Mouse (Mus musculus) intestine, embryonic 14.5 days (tissue): ENCODE data around the gene Igfbp2. TPM values are rescaled to one million over a fixed set of nuclear protein-coding genes. Genes with fewer than 3 reads are reported as not detected.

Experiments used
- ATAC-seq: fragments of 200-750 bp; cut with Nextera tagmentation; replicated peaks from 2 replicates; pipeline ENCODE4 v1.8.0; 2017; ENCODE audit warnings: low read depth, moderate number of reproducible peaks, moderate TSS enrichment, moderate library complexity; ENCODE audit not compliant: low FRiP score, low TSS enrichment
- DNase-seq: peaks from one replicate; pipeline ENCODE4 v3.0.0-alpha.2; 2018; ENCODE audit warnings: low spot score
- H3K27ac ChIP-seq: fragments of 300-500 bp; sonication (generic); 2 replicates; pipeline ENCODE4 v1.5.1; 2014; ENCODE audit warnings: low read depth, mild to moderate bottlenecking, control low read depth
- H3K27me3 ChIP-seq: fragments of 300-500 bp; sonication (generic); replicated peaks from 2 replicates; pipeline ENCODE4 v1.6.1; 2014; ENCODE audit warnings: low read length, control low read depth; ENCODE audit not compliant: control insufficient read depth, insufficient read depth
- H3K36me3 ChIP-seq: fragments of 300-500 bp; sonication (generic); 2 replicates; pipeline ENCODE4 v1.6.1; 2014; ENCODE audit warnings: low read length, control low read depth; ENCODE audit not compliant: control insufficient read depth, insufficient read depth
- H3K4me1 ChIP-seq: fragments of 300-500 bp; sonication (generic); replicated peaks from 2 replicates; pipeline ENCODE4 v1.6.1; 2014; ENCODE audit warnings: low read length, control low read depth, mixed read lengths; ENCODE audit not compliant: control insufficient read depth, insufficient read depth
- H3K4me2 ChIP-seq: fragments of 300-500 bp; sonication (generic); 2 replicates; pipeline ENCODE4 v1.6.1; 2014; ENCODE audit warnings: low read length
- H3K4me3 ChIP-seq: fragments of 300-500 bp; sonication (generic); 2 replicates; pipeline ENCODE4 v1.5.1; 2014; ENCODE audit warnings: low read depth, low read length, control low read depth, mixed read lengths
- H3K9ac ChIP-seq: fragments of 300-500 bp; sonication (generic); 2 replicates; pipeline ENCODE4 v1.6.1; 2014; ENCODE audit warnings: mild to moderate bottlenecking, low read length
- H3K9me3 ChIP-seq: fragments of 300-500 bp; sonication (generic); 2 replicates; pipeline ENCODE4 v1.6.1; 2016; ENCODE audit warnings: low read length, control low read depth; ENCODE audit not compliant: control insufficient read depth
- WGBS: fragments of 180-500 bp; shearing (Covaris S2); extraction: QIAGEN DNeasy Blood & Tissue Kit; methylation state at CpG from one replicate; pipeline ENCODE4 v1.1.7; 2014; 5-methylcytosine and 5-hydroxymethylcytosine counted together
- polyA plus RNA-seq: library from polyadenylated mRNA; unstranded; fragments of >200 nt; fragmentation: Nextera tagmentation; extraction: Ambion mirVana; gene quantifications from 2 replicates; pipeline ENCODE4 v1.2.1, GENCODE M21; 2014

The Igfbp2 gene
- polyA plus RNA-seq, 1 experiment from 2014 or later = 194 TPM

DNA sequence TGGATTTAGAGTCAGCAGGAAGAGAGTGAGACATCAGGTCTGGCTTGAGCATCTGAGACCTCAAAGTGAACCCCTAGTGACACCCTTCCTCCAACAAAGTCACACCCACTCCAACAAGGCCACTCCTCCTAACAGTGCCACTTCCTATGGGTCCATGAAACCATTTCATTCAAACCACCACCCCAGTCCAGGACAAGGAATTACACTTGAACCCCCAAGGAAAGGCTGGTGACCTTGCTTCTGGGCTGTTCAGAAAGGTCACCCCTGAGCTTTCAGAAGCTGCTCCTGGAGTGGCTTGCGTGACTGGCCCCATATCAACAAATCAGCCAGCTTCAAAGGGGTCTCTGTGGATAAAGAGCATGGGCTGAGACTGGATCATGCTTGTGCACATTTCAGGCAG, 29.5 kb downstream of the Igfbp2 start:
- no peak for DNase-seq
- 80% methylated on average over 1 of the region's 1 CpGs for WGBS

DNA sequence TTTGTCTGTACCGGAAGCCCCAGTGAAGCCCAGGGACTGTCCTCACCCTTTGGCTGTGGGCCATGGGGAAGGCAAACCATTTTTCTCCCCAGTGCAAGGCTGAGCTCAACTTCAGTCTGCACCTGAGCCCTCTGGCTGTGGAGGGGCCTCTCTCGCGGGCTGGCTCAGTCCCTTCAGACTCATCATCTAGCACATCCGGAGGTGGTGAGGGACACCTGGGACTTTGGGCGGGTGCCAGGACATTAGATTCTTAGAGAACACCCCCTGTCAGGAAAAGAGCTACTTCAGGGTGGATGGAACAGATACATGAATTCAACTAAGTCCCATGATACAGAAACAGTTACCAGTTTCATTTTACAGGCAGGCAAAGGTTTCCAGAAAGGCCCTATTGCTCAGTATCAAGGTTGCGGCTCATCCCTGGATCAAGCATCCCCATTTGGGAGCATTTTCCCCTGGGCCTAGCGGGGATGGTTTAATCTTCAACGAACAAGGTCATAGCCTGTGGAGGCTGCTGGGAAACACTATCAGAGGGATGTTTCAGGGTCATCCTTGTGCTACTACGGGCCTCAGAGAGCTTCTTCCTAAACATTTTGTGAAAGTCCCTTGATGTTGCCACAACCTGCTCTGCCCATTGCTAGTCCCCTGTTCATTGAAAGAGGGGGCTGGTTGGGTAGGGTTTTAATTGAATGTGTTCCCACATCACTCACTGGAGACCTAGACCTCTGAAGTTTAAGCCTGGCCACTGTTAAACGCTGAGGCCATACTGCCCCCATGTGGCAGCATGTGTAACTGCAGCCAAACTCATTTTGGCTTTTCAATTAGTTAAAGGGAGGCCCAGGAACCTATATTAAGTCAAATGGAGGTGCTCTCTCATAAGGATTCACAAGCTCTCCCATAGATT, 30.3 kb downstream of the Igfbp2 start:
- ATAC-seq = 0 out of 2 replicates have a peak, but pooled peaks have one; percentile 14
- Histone ChIP-seq H3K4me2 (no peak overlapping the region), H3K27ac (no peak overlapping the region), H3K9ac (no peak overlapping the region), H3K36me3 (peaks cover 27% of the 10 kb centered on the region), H3K4me3 (no peak overlapping the region), H3K27me3 (no peaks in the 10 kb centered on the region), H3K4me1 (no peaks in the 10 kb centered on the region), H3K9me3 (no peaks in the 10 kb centered on the region)
- DNase-seq = peak; percentile 84
- WGBS = 46% methylated on average over 10 of the region's 10 CpGs

More for the DNA sequence above, 29.5 kb downstream of the Igfbp2 start:
- H3K27me3 ChIP-seq = no peaks in the 10 kb centered on the region
- H3K4me2 ChIP-seq = no peak overlapping the region
- no peaks in the 10 kb centered on the region for H3K4me1 ChIP-seq
- no peaks in the 10 kb centered on the region for H3K9me3 ChIP-seq
- no peak overlapping the region for H3K4me3 ChIP-seq
- ATAC-seq = no peak
- H3K36me3 ChIP-seq = peaks cover 23% of the 10 kb centered on the region
- H3K27ac ChIP-seq = no peak overlapping the region
- H3K9ac ChIP-seq = no peak overlapping the region

DNA sequence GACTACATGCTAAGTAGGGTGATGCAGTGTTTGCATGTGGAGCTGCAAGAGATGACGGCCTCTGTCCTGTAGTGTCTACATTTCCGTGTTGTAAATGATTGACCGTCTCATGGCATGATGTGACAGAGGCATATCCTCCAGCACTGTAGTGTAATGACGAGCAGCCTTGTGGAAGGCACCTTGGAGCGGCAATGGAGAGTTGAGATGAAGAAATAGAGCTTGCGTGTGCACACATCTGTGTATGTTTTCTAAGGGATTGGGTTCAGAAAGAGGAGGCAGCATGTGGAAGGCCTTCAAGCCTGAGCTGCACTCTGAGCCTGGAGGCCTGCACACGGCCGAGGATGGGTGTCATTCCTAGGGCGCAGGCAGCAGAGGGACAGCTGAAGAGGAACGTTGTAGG, 31.4 kb downstream of the Igfbp2 start:
- no peak overlapping the region for H3K27ac ChIP-seq
- H3K9me3 ChIP-seq = no peaks in the 10 kb centered on the region
- H3K9ac ChIP-seq = no peak overlapping the region
- no peaks in the 10 kb centered on the region for H3K4me1 ChIP-seq
- peaks cover 36% of the 10 kb centered on the region for H3K36me3 ChIP-seq
- no peak overlapping the region for H3K4me3 ChIP-seq
- H3K27me3 ChIP-seq = no peaks in the 10 kb centered on the region
- ATAC-seq = no peak
- no peak overlapping the region for H3K4me2 ChIP-seq
- DNase-seq = no peak
- WGBS = 88% methylated on average over 10 of the region's 10 CpGs

- H3K4me3 ChIP-seq = no peak overlapping the region
- H3K9ac ChIP-seq = no peak overlapping the region
- no peak overlapping the region for H3K4me2 ChIP-seq
- H3K9me3 ChIP-seq = no peaks in the 10 kb centered on the region
- ATAC-seq = 0 out of 2 replicates have a peak, but pooled peaks have one; percentile 25
- no peak overlapping the region for H3K27ac ChIP-seq
- H3K36me3 ChIP-seq = peaks cover 38% of the 10 kb centered on the region
- 79% methylated on average over 19 of the region's 19 CpGs for WGBS
- H3K4me1 ChIP-seq = no peaks in the 10 kb centered on the region
- H3K27me3 ChIP-seq = no peaks in the 10 kb centered on the region
- DNase-seq = no peak
These were observed 32.1 kb downstream of the Igfbp2 start for GRCm38 (mm10) chr1:72856209-72856909.

DNA sequence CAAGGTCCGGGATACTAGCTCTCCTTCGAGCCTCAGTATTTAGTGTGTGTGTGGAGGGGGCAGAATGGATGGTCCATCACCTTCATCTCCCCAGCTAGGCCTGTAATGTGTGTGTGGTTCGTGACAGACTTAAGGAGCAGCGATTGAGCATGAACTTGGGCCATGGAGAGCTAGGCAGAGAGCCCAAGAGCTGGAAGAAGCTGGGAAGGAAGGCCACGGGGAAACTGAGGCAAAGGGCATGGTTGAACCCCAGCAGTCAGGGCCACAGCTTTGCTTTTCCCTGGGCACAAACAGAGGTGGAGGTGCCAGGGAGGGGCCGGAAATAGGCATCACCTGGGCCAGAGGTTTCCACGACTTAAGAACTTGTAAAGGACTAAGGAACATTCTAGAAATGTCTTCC, 32.8 kb downstream of the Igfbp2 start:
- ATAC-seq (no peak), DNase-seq (no peak)
- no peak overlapping the region for H3K9ac ChIP-seq
- no peak overlapping the region for H3K27ac ChIP-seq
- H3K27me3 ChIP-seq = no peaks in the 10 kb centered on the region
- peaks cover 42% of the 10 kb centered on the region for H3K36me3 ChIP-seq
- H3K4me3 ChIP-seq = no peak overlapping the region
- WGBS = 78% methylated on average over 7 of the region's 7 CpGs
- H3K9me3 ChIP-seq = no peaks in the 10 kb centered on the region
- H3K4me1 ChIP-seq = no peaks in the 10 kb centered on the region
- H3K4me2 ChIP-seq = no peak overlapping the region

DNA sequence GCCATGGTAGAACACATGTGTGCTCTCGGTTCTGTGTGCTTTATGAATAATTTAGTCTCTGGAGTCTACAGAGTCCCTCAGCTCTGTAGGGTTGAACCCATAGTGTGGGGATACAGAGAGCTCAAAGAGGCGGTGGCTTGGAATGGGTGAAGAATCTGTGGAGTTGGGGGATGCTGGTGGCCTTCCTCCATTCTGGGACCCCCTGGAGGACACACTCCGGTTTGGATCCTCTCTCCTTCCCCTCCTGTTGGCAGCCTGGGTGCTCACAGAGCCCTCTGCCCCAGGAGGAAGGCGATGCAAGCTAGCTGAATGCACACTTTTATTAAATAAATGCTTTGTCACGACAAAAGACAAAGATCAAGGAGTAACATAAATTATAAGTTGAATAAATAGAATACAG, 33.3 kb downstream of the Igfbp2 start:
- 69% methylated on average over 5 of the region's 5 CpGs for WGBS
- ATAC-seq = no peak

GRCm38 (mm10) chr1:72858286-72858685, 34.0 kb downstream of the Igfbp2 start:
- no peak overlapping the region for H3K9ac ChIP-seq
- DNase-seq (no peak), ATAC-seq (no peak)
- H3K36me3 ChIP-seq = peaks cover 53% of the 10 kb centered on the region
- H3K9me3 ChIP-seq = no peaks in the 10 kb centered on the region
- H3K4me1 ChIP-seq = no peaks in the 10 kb centered on the region
- WGBS = 86% methylated on average over 9 of the region's 9 CpGs
- no peak overlapping the region for H3K4me2 ChIP-seq
- H3K4me3 ChIP-seq = no peak overlapping the region
- no peak overlapping the region for H3K27ac ChIP-seq
- H3K27me3 ChIP-seq = no peaks in the 10 kb centered on the region

More for the DNA sequence above, 33.3 kb downstream of the Igfbp2 start:
- Histone ChIP-seq H3K4me2 (no peak overlapping the region), H3K27ac (no peak overlapping the region), H3K9me3 (no peaks in the 10 kb centered on the region), H3K9ac (no peak overlapping the region), H3K4me3 (no peak overlapping the region), H3K36me3 (peaks cover 47% of the 10 kb centered on the region), H3K4me1 (no peaks in the 10 kb centered on the region), H3K27me3 (no peaks in the 10 kb centered on the region)
- DNase-seq = no peak

DNA sequence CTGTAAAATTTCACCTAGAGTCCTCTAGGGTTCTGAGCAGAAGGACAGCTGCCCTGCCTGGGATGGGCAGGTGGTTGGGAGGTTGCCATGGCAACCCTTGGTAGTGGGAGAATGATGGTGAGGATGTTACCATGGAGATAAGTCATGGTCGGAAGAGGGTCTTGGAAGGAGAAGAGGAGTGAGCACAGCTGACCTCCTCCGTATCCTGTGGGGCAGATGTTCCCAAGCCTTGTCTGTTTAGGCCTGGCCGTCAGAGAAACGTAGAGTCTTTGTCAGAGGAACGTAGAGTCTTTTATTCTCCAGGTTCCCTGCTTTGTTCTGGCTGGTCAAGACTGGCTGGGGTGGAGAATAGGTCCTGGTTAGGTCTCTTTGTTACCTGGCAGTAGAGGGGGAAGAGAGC, 34.6 kb downstream of the Igfbp2 start:
- Histone ChIP-seq H3K27me3 (no peaks in the 10 kb centered on the region), H3K4me3 (no peak overlapping the region), H3K36me3 (peaks cover 59% of the 10 kb centered on the region), H3K9ac (no peak overlapping the region), H3K9me3 (no peaks in the 10 kb centered on the region), H3K27ac (no peak overlapping the region), H3K4me1 (no peaks in the 10 kb centered on the region), H3K4me2 (no peak overlapping the region)
- WGBS = 64% methylated on average over 5 of the region's 5 CpGs
- DNase-seq (no peak), ATAC-seq (no peak)
